Mouse (Mus musculus) midbrain, postnatal 0 days (tissue): Measurements from ENCODE around the gene Nfic. TPM values are rescaled to one million over a fixed set of nuclear protein-coding genes. Genes with fewer than 3 reads are reported as not detected.

Experiments used
- ATAC-seq: fragments of 200-750 bp; cut with Nextera tagmentation; 2 replicates; pipeline ENCODE4 v1.8.0; 2017; ENCODE audit warnings: moderate number of reproducible peaks, mild to moderate bottlenecking, moderate TSS enrichment, moderate library complexity; ENCODE audit not compliant: low FRiP score
- DNase-seq: peaks from one replicate; pipeline ENCODE4 v3.0.0-alpha.2; 2015; ENCODE audit warnings: low spot score
- H3K27ac ChIP-seq: fragments of 300-500 bp; sonication (generic); 2 replicates; pipeline ENCODE4 v1.5.1; 2014; ENCODE audit warnings: low read depth, mild to moderate bottlenecking, low read length, mixed read lengths
- H3K27me3 ChIP-seq: fragments of 300-500 bp; sonication (generic); 2 replicates; pipeline ENCODE4 v1.6.1; 2014; ENCODE audit warnings: low read length, control low read depth, mixed read lengths; ENCODE audit not compliant: insufficient read depth
- H3K36me3 ChIP-seq: fragments of 300-500 bp; sonication (generic); 2 replicates; pipeline ENCODE4 v1.6.1; 2014; ENCODE audit warnings: low read length, control low read depth, mixed read lengths; ENCODE audit not compliant: insufficient read depth
- H3K4me1 ChIP-seq: fragments of 300-500 bp; sonication (generic); 2 replicates; pipeline ENCODE4 v1.6.1; 2014; ENCODE audit warnings: mild to moderate bottlenecking, control low read depth, antibody characterized with exemption, low read length, mixed read lengths; ENCODE audit not compliant: insufficient read depth
- H3K4me2 ChIP-seq: fragments of 300-500 bp; sonication (generic); 2 replicates; pipeline ENCODE4 v1.6.1; 2014; ENCODE audit warnings: low read depth, mild to moderate bottlenecking, low read length, mixed read lengths; ENCODE audit not compliant: poor library complexity, severe bottlenecking
- H3K4me3 ChIP-seq: fragments of 300-500 bp; sonication (generic); 2 replicates; pipeline ENCODE4 v1.5.1; 2014; ENCODE audit warnings: low read depth, mild to moderate bottlenecking, low read length, moderate library complexity
- H3K9ac ChIP-seq: fragments of 300-500 bp; sonication (generic); replicated peaks from 2 replicates; pipeline ENCODE4 v1.6.1; 2014; ENCODE audit warnings: mild to moderate bottlenecking, low read length, moderate library complexity, mixed read lengths; ENCODE audit not compliant: poor library complexity, severe bottlenecking
- H3K9me3 ChIP-seq: fragments of 300-500 bp; sonication (generic); 2 replicates; pipeline ENCODE4 v1.6.1; 2016; ENCODE audit warnings: low read length, control low read depth
- CTCF ChIP-seq: IDR thresholded peaks from 2 replicates; pipeline ENCODE4 v1.5.1; 2016; ENCODE audit warnings: antibody characterized with exemption, mild to moderate bottlenecking
- WGBS: fragments of 180-500 bp; shearing (Covaris S2); extraction: QIAGEN DNeasy Blood & Tissue Kit; methylation state at CpG from one replicate; pipeline ENCODE4 v1.1.7; 2014; 5-methylcytosine and 5-hydroxymethylcytosine counted together
- polyA plus RNA-seq: library from polyadenylated mRNA; unstranded; fragments of >200 nt; fragmentation: Nextera tagmentation; extraction: Ambion mirVana; gene quantifications from 2 replicates; pipeline ENCODE4 v1.2.1, GENCODE M21; 2015
- total RNA-seq: library from RNA; depleted of rRNA; stranded (reverse); fragments of >200 nt; gene quantifications from 2 replicates; pipeline ENCODE4 v1.2.3, GENCODE M21; 2014

The Nfic gene
- total and polyA plus RNA-seq, 2 experiments from 2014 or later: 17.4 to 19.1 TPM

DNA sequence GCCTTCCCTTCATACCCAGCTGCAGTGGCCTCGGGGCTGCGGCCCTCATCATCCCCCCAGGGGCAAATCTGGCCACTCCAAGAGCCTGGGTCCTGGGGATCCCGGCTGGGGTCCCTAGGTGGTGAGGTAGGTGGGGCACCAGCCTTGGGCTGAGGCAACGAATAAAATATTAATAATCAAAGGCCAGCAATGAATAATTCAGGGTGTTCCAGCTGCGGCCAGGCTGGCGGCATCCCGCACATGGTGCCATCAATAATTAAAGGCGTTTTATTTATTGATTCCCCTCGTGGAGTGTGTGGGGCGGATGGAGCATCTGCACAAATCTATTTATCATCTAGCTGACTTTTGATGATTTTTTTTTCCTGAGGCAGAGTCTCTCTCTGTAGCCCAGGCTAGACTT, 51.9 kb downstream of the Nfic start:
- Histone ChIP-seq H3K36me3 (peaks cover 61% of the 10 kb centered on the region), H3K9me3 (no peaks in the 10 kb centered on the region), H3K4me3 (no peak overlapping the region), H3K9ac (no peak overlapping the region), H3K27ac (0 out of 2 replicates have a peak overlapping the region, but pooled peaks have one; percentile 26), H3K4me1 (no peaks in the 10 kb centered on the region), H3K27me3 (0 out of 2 replicates have a peak, but pooled peaks cover 4% of the 10 kb centered on the region), H3K4me2 (no peak overlapping the region)
- ATAC-seq (no peak), DNase-seq (no peak)
- TF ChIP-seq CTCF: no peak
- 36% methylated on average over 10 of the region's 10 CpGs for WGBS

- TF ChIP-seq CTCF: no peak
- 21% methylated on average over 6 of the region's 7 CpGs for WGBS
- Histone ChIP-seq H3K36me3 (peaks cover 54% of the 10 kb centered on the region), H3K9ac (no peak overlapping the region), H3K4me1 (no peaks in the 10 kb centered on the region), H3K27ac (peak overlapping the region; percentile 47; the same call in 1 of the 2 replicates), H3K9me3 (no peaks in the 10 kb centered on the region), H3K27me3 (no peaks in the 10 kb centered on the region), H3K4me3 (no peak overlapping the region), H3K4me2 (no peak overlapping the region)
- ATAC-seq (no peak), DNase-seq (no peak)
These were observed 53.1 kb downstream of the Nfic start for GRCm38 (mm10) chr10:81402227-81402765.

DNA sequence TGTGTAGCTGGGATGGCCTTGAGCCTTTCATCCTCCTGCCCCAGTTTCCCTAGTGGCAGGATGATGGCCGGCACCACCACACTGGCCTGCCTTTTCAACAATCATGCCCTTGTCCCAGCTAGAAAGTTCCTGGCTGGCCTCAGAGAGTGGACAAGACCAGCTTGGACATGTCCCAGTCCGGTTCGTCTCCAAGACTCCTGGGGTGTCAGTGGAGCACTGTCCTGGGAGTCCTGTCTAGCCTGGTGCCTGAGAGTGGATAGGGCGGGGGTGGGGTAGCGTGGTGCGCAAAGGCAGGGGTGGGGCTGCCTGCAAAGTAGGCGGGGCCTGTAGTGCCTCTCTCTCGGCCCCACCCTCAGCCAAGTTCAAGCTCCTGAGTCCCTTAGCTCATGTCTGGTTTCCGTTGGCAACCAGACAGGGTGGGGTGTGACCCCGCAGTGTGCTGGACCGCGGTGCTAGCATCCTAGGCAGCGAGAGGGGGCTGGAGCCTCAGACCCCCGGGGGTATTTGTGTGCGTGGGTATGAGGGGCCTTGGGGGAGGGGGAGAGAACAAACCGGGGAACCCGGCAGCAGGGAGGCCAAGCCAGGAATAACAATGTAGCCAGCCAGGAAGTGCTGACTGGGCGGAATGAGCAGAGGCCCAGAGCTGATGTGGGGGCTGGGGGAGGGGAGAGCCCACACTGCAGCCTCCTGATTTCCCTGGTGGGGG, 53.8 kb downstream of the Nfic start:
- Histone ChIP-seq H3K27ac (peak overlapping the region; percentile 47; the same call in 1 of the 2 replicates), H3K27me3 (no peaks in the 10 kb centered on the region), H3K4me3 (no peak overlapping the region), H3K4me2 (0 out of 2 replicates have a peak overlapping the region, but pooled peaks have one; percentile 2), H3K9ac (no peak overlapping the region), H3K4me1 (no peaks in the 10 kb centered on the region), H3K36me3 (peaks cover 48% of the 10 kb centered on the region), H3K9me3 (no peaks in the 10 kb centered on the region)
- ATAC-seq: peak; percentile 29; the same call in 1 of the 2 replicates
- no peak for TF ChIP-seq CTCF
- 10% methylated on average over 18 of the region's 18 CpGs for WGBS
- DNase-seq: peak; percentile 65

- no peaks in the 10 kb centered on the region for H3K4me1 ChIP-seq
These were observed 54.3 kb downstream of the Nfic start for GRCm38 (mm10) chr10:81401205-81401520.

GRCm38 (mm10) chr10:81400371-81401204, 54.8 kb downstream of the Nfic start:
- H3K36me3 ChIP-seq: peaks cover 37% of the 10 kb centered on the region
- no peaks in the 10 kb centered on the region for H3K27me3 ChIP-seq
- WGBS: 54% methylated on average over 22 of the region's 22 CpGs
- DNase-seq (peak; percentile 59), ATAC-seq (no peak)
- H3K27ac ChIP-seq: no peak overlapping the region
- H3K4me1 ChIP-seq: no peaks in the 10 kb centered on the region
- no peak for TF ChIP-seq CTCF
- H3K4me3 ChIP-seq: no peak overlapping the region
- H3K9me3 ChIP-seq: no peaks in the 10 kb centered on the region
- no peak overlapping the region for H3K9ac ChIP-seq
- peak overlapping the region; percentile 15; the same call in 1 of the 2 replicates for H3K4me2 ChIP-seq

More at GRCm38 (mm10) chr10:81401205-81401520, 54.3 kb downstream of the Nfic start:
- DNase-seq (no peak), ATAC-seq (peak; percentile 4; the same call in 1 of the 2 replicates)
- Histone ChIP-seq H3K9me3 (no peaks in the 10 kb centered on the region), H3K27ac (no peak overlapping the region; the same call in 1 of the 2 replicates), H3K4me3 (no peak overlapping the region), H3K9ac (no peak overlapping the region), H3K36me3 (peaks cover 43% of the 10 kb centered on the region), H3K27me3 (no peaks in the 10 kb centered on the region), H3K4me2 (no peak overlapping the region)
- 37% methylated on average over 10 of the region's 10 CpGs for WGBS
- no peak for TF ChIP-seq CTCF
